Mouse (Mus musculus) cerebellum, adult 2 months (tissue): ENCODE measurements at regions not wholly inside any gene's neighbourhood (a gene's known extent, or its start where the extent isn't known, plus 50 kb on each side); places are given as distances from the start of the nearest gene placed in this dataset.

Experiments used
- CTCF ChIP-seq: fragments of 200-500 bp; IDR thresholded peaks from 2 replicates; pipeline ENCODE4 v1.5.1; 2011; ENCODE audit warnings: low read depth, mild to moderate bottlenecking, control low read depth, low read length, moderate library complexity, borderline replicate concordance; ENCODE audit not compliant: insufficient read depth
- POLR2A ChIP-seq: fragments of 200-500 bp; IDR thresholded peaks from 2 replicates; pipeline ENCODE4 v1.6.1; 2011; ENCODE audit warnings: low read length, control low read depth, borderline replicate concordance; ENCODE audit not compliant: insufficient read depth

GRCm38 (mm10) chr9:104457635-104458034, 89.5 kb upstream of the Cpne4 start:
- TF ChIP-seq CTCF (no peak; the same call in 1 of the 2 replicates), POLR2A (no peak)
